Comparison of ENCODE assay signal across 9 mouse cellular contexts in genomic region chr8:69874155-69874554, GRCm38 (mm10). TPM values are rescaled to one million over a fixed set of nuclear protein-coding genes. Genes with fewer than 3 reads are reported as not detected.
DNase-seq lines count a peak whose midpoint lies in the region; ATAC-seq lines count a peak whose summit lies in the region.
"Had no signal": no experiment of that assay in that cellular context is flagged by ENCODE, and none has a peak within 500 bp of the region (broad histone marks: within the 10 kb centered on the region; RNA-seq: fewer than 3 reads in every experiment).

No protein-coding gene starts in this region.

- 7% methylated on average over 9 of the region's 9 CpGs for WGBS in embryonic facial prominence, embryonic 11.5 days

- no peak overlapping the region for H3K27ac ChIP-seq in embryonic facial prominence, embryonic 11.5 days (replicated peaks; ENCODE audit: low read depth, low read length)
- H3K27ac ChIP-seq: midbrain, embryonic 12.5 days had no signal

- peak; percentile 73 for DNase-seq in layer of hippocampus, adult 11-12 months (ENCODE audit: low spot score)
- no peak for DNase-seq in layer of hippocampus, adult 9-11 months
- peak; percentile 66 for DNase-seq in ES-CJ7 (ENCODE audit: low read depth, low spot score)
- peak; percentile 78 for DNase-seq in adrenal gland, postnatal 10 days
- peak; percentile 82 for DNase-seq in embryonic facial prominence, embryonic 11.5 days (ENCODE audit: low spot score)
- peak; percentile 79 to 83 for DNase-seq in layer of hippocampus, postnatal 10 days (ENCODE audit: low spot score in 2 of 2)
- peak; percentile 70 for DNase-seq in mesoderm, embryonic 11.5 days (ENCODE audit: low read depth, low spot score)

- H3K9me3 ChIP-seq in embryonic facial prominence, embryonic 11.5 days (replicated peaks; ENCODE audit: control insufficient read depth, low read length): no peaks in the 10 kb centered on the region
- H3K9me3 ChIP-seq: midbrain, embryonic 12.5 days had no signal

- H3K4me2 ChIP-seq in embryonic facial prominence, embryonic 11.5 days (ENCODE audit: low read depth, low read length): no peak overlapping the region
- H3K4me2 ChIP-seq: midbrain, embryonic 12.5 days had no signal

- no peak overlapping the region for H3K9ac ChIP-seq in embryonic facial prominence, embryonic 11.5 days (replicated peaks; ENCODE audit: low read length)
- H3K9ac ChIP-seq: midbrain, embryonic 12.5 days had no signal

- peaks cover 2% of the 10 kb centered on the region for H3K27me3 ChIP-seq in embryonic facial prominence, embryonic 11.5 days (ENCODE audit: control insufficient read depth, insufficient read depth, low read length)

- no peaks in the 10 kb centered on the region for H3K4me1 ChIP-seq in embryonic facial prominence, embryonic 11.5 days (ENCODE audit: control insufficient read depth, insufficient read depth, low read length)
- H3K4me1 ChIP-seq: midbrain, embryonic 12.5 days had no signal

- ATAC-seq in embryonic facial prominence, embryonic 11.5 days (replicated peaks; ENCODE audit: insufficient number of reproducible peaks, low FRiP score, low TSS enrichment, low read depth): no peak
- no peak for ATAC-seq in monocyte, adult 5-6 weeks (replicated peaks; ENCODE audit: insufficient number of reproducible peaks, low FRiP score, low TSS enrichment, poor library complexity, severe bottlenecking)

- no peaks in the 10 kb centered on the region for H3K36me3 ChIP-seq in embryonic facial prominence, embryonic 11.5 days (replicated peaks; ENCODE audit: control insufficient read depth, insufficient read depth, low read depth, low read length)

- H3K4me3 ChIP-seq in embryonic facial prominence, embryonic 11.5 days (ENCODE audit: low read depth, low read length): no peak overlapping the region
- H3K4me3 ChIP-seq: midbrain, embryonic 12.5 days had no signal

RNA-seq across cellular contexts. Expression of gene Cilp2, which starts 13.3 kb away (rescaled TPM):
- 1 to 10 TPM in 1 of 2 experiments, under 1 TPM in 1; 0.64 to 1.5 TPM for total RNA-seq in adrenal gland, postnatal 10 days (2021)
- 0.32 and 0.66 TPM in 2 replicates for polyA plus RNA-seq in embryonic facial prominence, embryonic 11.5 days (2014; fragmentation: Nextera tagmentation; extraction: Ambion mirVana)
- 1 to 10 TPM; 2.5 to 2.8 TPM for total RNA-seq in layer of hippocampus, postnatal 10 days (2021)
- not detected in 3 replicates for total RNA-seq in monocyte, adult 5-6 weeks (2017)

RNA-seq across cellular contexts. Expression of gene Tssk6, which starts 27.8 kb away (rescaled TPM):
- total RNA-seq in adrenal gland, postnatal 10 days (2021): under 1 TPM; 0.79 to 0.84 TPM
- 3.2 and 3.7 TPM in 2 replicates for polyA plus RNA-seq in embryonic facial prominence, embryonic 11.5 days (2014; fragmentation: Nextera tagmentation; extraction: Ambion mirVana)
- under 1 TPM; 0.49 to 0.62 TPM for total RNA-seq in layer of hippocampus, postnatal 10 days (2021)
- total RNA-seq in monocyte, adult 5-6 weeks (2017): 0.95 to 1.6 TPM (median 1.1 TPM) in 3 replicates

RNA-seq across cellular contexts. Expression of gene Ndufa13, which starts 28.2 kb away (rescaled TPM):
- 100 to 1,000 TPM; 237 to 261 TPM for total RNA-seq in adrenal gland, postnatal 10 days (2021)
- polyA plus RNA-seq in embryonic facial prominence, embryonic 11.5 days (2014; fragmentation: Nextera tagmentation; extraction: Ambion mirVana): 158 and 165 TPM in 2 replicates
- total RNA-seq in layer of hippocampus, postnatal 10 days (2021): 100 to 1,000 TPM; 137 to 147 TPM
- 91.2 to 131 TPM (median 108 TPM) in 3 replicates for total RNA-seq in monocyte, adult 5-6 weeks (2017)

RNA-seq across cellular contexts. Expression of gene Yjefn3, which starts 28.4 kb away (rescaled TPM):
- 1 to 10 TPM; 5.5 TPM for total RNA-seq in adrenal gland, postnatal 10 days (2021)
- 3.6 TPM in 2 replicates for polyA plus RNA-seq in embryonic facial prominence, embryonic 11.5 days (2014; fragmentation: Nextera tagmentation; extraction: Ambion mirVana)
- 10 to 100 TPM; 11.8 to 14.1 TPM for total RNA-seq in layer of hippocampus, postnatal 10 days (2021)
- total RNA-seq in monocyte, adult 5-6 weeks (2017): not detected in 3 replicates

RNA-seq across cellular contexts. Expression of gene Pbx4, which starts 41.9 kb away (rescaled TPM):
- total RNA-seq in adrenal gland, postnatal 10 days (2021): 1 to 10 TPM; 1.2 to 1.7 TPM
- polyA plus RNA-seq in embryonic facial prominence, embryonic 11.5 days (2014; fragmentation: Nextera tagmentation; extraction: Ambion mirVana): 13.8 and 14.9 TPM in 2 replicates
- total RNA-seq in layer of hippocampus, postnatal 10 days (2021): 10 to 100 TPM; 18.8 to 25.4 TPM
- 4.5 to 11.8 TPM (median 9.7 TPM) in 3 replicates for total RNA-seq in monocyte, adult 5-6 weeks (2017)
